Mouse (Mus musculus) midbrain, embryonic 16.5 days (tissue): ENCODE data around the gene Alk. TPM values are rescaled to one million over a fixed set of nuclear protein-coding genes. Genes with fewer than 3 reads are reported as not detected.
"Not testable (repeated sequence)": the region's sequence is repeated elsewhere in the genome, so short reads cannot be mapped to it uniquely, and the experiment has no call there.

Experiments used
- ATAC-seq: fragments of 200-750 bp; cut with Nextera tagmentation; 2 replicates; pipeline ENCODE4 v1.8.0; 2017; ENCODE audit warnings: moderate TSS enrichment
- H3K27ac ChIP-seq: fragments of 300-500 bp; sonication (generic); 2 replicates; pipeline ENCODE4 v1.5.1; 2014; ENCODE audit warnings: mild to moderate bottlenecking, low read length, mixed read lengths
- H3K27me3 ChIP-seq: fragments of 300-500 bp; sonication (generic); 2 replicates; pipeline ENCODE4 v1.6.1; 2014; ENCODE audit warnings: low read depth, low read length, mixed read lengths; ENCODE audit not compliant: control insufficient read depth, insufficient read depth
- H3K36me3 ChIP-seq: fragments of 300-500 bp; sonication (generic); 2 replicates; pipeline ENCODE4 v1.6.1; 2014; ENCODE audit warnings: mild to moderate bottlenecking, low read length, moderate library complexity, mixed read lengths; ENCODE audit not compliant: control insufficient read depth, insufficient read depth
- H3K4me1 ChIP-seq: fragments of 300-500 bp; sonication (generic); 2 replicates; pipeline ENCODE4 v1.6.1; 2014; ENCODE audit warnings: mild to moderate bottlenecking, low read length, mixed read lengths; ENCODE audit not compliant: control insufficient read depth, insufficient read depth
- H3K4me2 ChIP-seq: fragments of 300-500 bp; sonication (generic); 2 replicates; pipeline ENCODE4 v1.6.1; 2014; ENCODE audit warnings: mild to moderate bottlenecking, low read length, mixed read lengths
- H3K4me3 ChIP-seq: fragments of 300-500 bp; sonication (generic); 2 replicates; pipeline ENCODE4 v1.5.1; 2014; ENCODE audit warnings: low read depth, mild to moderate bottlenecking, low read length, moderate library complexity, mixed read lengths
- H3K9ac ChIP-seq: fragments of 300-500 bp; sonication (generic); 2 replicates; pipeline ENCODE4 v1.6.1; 2014; ENCODE audit warnings: low read depth, low read length, mixed read lengths
- H3K9me3 ChIP-seq: fragments of 300-500 bp; sonication (generic); replicated peaks from 2 replicates; pipeline ENCODE4 v1.6.1; 2014; ENCODE audit warnings: mild to moderate bottlenecking, low read length, mixed read lengths; ENCODE audit not compliant: control insufficient read depth, poor library complexity, severe bottlenecking
- WGBS: fragments of 180-500 bp; shearing (Covaris S2); extraction: QIAGEN DNeasy Blood & Tissue Kit; methylation state at CpG from one replicate; pipeline ENCODE4 v1.1.7; 2014; 5-methylcytosine and 5-hydroxymethylcytosine counted together
- polyA plus RNA-seq: library from polyadenylated mRNA; unstranded; fragments of >200 nt; fragmentation: Nextera tagmentation; extraction: Ambion mirVana; gene quantifications from 2 replicates; pipeline ENCODE4 v1.2.1, GENCODE M21; 2015

The Alk gene
- polyA plus RNA-seq, 1 experiment from 2014 or later: 7.6 TPM

DNA sequence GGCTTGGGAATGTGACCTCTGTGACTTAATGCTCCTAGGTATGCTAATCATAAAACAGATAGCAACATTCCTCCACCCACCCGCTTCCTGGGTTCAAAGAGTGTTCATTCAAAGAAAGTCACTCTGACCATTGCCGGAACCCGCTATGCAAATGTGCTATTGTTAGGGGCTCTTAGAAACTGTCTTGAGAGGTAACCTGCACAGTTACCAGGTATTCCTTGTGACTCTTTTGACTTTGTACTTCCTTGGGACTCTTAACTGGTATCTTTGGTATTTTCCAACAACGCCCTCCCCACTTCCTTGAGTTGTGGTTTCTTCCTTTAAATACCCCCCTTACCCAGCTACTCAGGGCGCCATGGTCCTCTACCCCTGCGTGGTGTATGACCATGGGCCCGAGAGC lies 125.2 kb downstream of the Alk start:
- 94% methylated on average over 7 of the region's 7 CpGs for WGBS

DNA sequence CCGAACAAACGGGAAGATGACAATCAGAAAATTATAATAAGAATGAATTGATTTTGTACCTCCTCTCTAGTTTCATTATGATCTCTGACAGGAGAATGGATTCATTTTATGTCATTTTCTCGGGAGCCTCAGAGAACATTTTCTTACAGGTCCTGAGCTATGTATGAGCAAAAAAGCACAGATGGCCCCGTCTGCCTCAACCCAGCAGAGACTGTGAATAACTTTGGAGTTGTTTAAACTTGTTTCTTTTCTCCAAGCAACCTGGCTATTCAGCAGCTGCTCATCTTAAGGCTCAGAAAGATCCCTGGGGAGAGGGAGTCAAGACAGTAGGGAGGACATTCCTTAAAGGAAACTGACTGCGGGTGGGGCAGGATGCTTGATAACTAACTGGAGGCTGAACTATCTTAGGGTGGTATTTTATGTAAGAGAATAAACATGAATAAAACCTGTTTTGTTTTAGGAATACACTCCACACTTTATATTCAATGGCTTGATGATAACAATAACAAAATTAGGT lies 126.5 kb downstream of the Alk start:
- 37% methylated on average over 5 of the region's 5 CpGs for WGBS
- H3K9me3 ChIP-seq: no peaks in the 10 kb centered on the region
- H3K27ac ChIP-seq: no peak overlapping the region
- H3K9ac ChIP-seq: no peak overlapping the region
- no peak for ATAC-seq
- no peaks in the 10 kb centered on the region for H3K27me3 ChIP-seq
- no peak overlapping the region for H3K4me3 ChIP-seq
- peaks cover 3% of the 10 kb centered on the region for H3K4me1 ChIP-seq
- H3K36me3 ChIP-seq: no peaks in the 10 kb centered on the region
- no peak overlapping the region for H3K4me2 ChIP-seq

More for the DNA sequence above, 125.2 kb downstream of the Alk start:
- H3K27me3 ChIP-seq, H3K4me3 ChIP-seq, H3K36me3 ChIP-seq, H3K9ac ChIP-seq, H3K27ac ChIP-seq, H3K9me3 ChIP-seq, H3K4me2 ChIP-seq, ATAC-seq, H3K4me1 ChIP-seq: not testable (repeated sequence)

DNA sequence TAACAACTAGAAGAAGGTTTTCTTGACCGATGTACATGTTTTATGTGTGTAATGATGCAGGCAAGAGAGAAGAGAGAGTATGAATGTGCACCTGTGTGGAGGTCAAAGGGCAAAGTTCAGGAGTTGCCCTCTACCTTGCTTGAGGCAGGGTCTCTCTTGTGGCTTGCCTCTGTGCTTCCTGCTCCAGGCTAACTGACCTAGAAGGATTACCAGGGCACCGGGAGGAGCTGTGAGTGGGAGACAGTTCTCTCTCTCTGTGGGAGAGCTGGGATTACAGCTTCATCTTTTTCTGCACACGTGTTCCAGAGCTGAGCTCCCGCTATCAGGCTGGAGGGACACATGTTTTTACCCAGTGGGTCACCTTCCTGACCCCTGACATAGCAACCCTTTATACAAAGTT lies 127.5 kb downstream of the Alk start:
- Histone ChIP-seq H3K4me1 (peaks cover 3% of the 10 kb centered on the region), H3K4me2 (no peak overlapping the region), H3K27me3 (no peaks in the 10 kb centered on the region), H3K9me3 (no peaks in the 10 kb centered on the region), H3K27ac (no peak overlapping the region), H3K9ac (no peak overlapping the region), H3K4me3 (no peak overlapping the region), H3K36me3 (no peaks in the 10 kb centered on the region)
- 37% methylated on average over 4 of the region's 4 CpGs for WGBS
- no peak for ATAC-seq

DNA sequence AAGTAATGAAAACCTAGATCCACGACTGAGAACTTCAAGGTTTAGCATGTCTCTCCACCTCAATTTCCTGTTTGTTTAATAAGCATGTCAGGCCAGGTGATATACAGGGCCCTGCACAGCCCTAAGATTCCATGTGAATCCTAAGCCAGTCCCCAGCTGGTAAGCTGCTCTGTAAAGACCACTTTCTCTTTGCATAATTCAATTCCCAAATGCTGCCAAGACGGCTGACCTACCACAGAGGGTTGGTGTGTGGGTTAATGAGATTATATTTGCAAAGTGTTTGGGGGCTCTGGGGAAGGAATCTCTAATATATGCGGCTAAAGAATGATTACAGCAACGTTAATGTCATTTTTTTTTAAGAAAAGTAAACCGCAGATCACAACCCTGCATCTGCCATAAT lies 130.3 kb downstream of the Alk start:
- Histone ChIP-seq H3K9ac (no peak overlapping the region), H3K4me3 (no peak overlapping the region), H3K27me3 (no peaks in the 10 kb centered on the region), H3K27ac (no peak overlapping the region), H3K9me3 (no peaks in the 10 kb centered on the region), H3K4me2 (no peak overlapping the region), H3K4me1 (peaks cover 3% of the 10 kb centered on the region), H3K36me3 (no peaks in the 10 kb centered on the region)
- ATAC-seq: no peak
- WGBS: 29% methylated on average over 5 of the region's 5 CpGs

DNA sequence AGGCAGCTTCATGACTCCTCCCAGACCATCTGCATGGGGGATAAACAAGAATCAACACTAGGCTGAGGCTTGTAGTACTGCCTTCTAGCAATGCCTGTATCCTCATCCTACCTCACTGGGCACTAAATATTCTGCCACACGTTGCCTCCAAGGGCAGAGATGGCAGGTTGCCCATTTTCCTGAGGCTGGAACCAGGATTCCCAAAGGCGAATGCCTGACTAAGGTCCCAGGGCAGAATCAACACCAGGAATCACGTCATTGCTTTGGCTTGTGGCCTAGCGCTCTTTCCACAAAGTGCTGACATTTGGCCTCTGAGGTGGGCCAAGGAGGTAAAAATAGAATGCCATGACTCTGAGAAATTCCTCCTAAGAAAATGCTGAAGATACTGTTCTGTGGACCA lies 155.9 kb downstream of the Alk start:
- Histone ChIP-seq H3K27ac (no peak overlapping the region), H3K27me3 (no peaks in the 10 kb centered on the region), H3K9me3 (no peaks in the 10 kb centered on the region), H3K36me3 (no peaks in the 10 kb centered on the region), H3K4me2 (no peak overlapping the region), H3K9ac (no peak overlapping the region), H3K4me1 (no peaks in the 10 kb centered on the region), H3K4me3 (no peak overlapping the region)
- 80% methylated on average over 4 of the region's 4 CpGs for WGBS
- ATAC-seq: no peak

DNA sequence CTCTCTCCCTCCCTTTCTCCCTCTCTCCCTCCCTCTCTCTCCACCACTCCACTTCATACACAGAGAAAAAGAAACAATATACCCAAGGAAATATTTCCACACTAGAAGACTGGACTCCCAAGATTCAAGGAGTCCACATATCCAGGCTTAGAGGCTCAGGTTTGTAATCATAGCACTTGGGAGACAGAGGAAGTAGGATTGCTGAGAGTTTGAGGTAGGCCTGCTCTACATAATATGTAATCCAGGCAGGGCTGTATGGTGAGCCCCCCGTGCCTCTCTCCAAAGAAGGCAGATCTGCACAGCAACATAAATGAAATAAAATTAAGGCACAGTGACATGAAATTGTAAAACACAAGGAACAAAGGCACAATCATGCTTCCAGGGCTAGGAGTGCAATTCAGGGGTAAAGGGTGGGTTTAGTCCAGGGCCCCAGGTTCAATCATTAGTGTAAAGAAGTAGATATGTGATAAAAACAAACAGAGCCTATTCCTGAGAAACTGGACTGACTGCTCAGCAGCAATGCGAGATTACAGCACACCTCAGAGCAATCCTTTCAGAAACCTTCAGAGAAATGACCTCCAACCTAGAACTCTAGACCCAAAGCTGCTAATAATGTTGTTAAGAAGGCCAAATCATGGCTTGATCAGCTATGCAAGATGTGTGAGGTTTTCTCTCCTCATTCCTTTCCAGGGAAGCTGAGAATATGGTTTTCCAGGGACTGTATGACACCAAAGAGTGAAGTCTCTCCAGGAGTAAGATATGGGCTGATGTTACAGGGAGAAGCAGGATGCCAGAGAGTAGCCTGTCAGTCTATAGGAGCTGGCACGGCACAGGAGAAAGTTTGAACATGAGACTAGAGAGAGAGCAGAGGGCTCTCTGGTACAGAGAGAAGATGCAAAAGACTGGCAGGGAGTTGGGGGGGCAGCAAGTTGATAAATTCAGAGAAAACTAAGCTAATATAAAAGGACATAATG lies 158.9 kb downstream of the Alk start:
- H3K4me2 ChIP-seq: no peak overlapping the region
- no peak overlapping the region for H3K4me3 ChIP-seq
- H3K9me3 ChIP-seq: no peaks in the 10 kb centered on the region
- no peaks in the 10 kb centered on the region for H3K27me3 ChIP-seq
- no peak overlapping the region for H3K9ac ChIP-seq
- H3K27ac ChIP-seq: no peak overlapping the region
- 68% methylated on average over 3 of the region's 3 CpGs for WGBS
- H3K4me1 ChIP-seq: no peaks in the 10 kb centered on the region
- ATAC-seq: no peak
- H3K36me3 ChIP-seq: no peaks in the 10 kb centered on the region

DNA sequence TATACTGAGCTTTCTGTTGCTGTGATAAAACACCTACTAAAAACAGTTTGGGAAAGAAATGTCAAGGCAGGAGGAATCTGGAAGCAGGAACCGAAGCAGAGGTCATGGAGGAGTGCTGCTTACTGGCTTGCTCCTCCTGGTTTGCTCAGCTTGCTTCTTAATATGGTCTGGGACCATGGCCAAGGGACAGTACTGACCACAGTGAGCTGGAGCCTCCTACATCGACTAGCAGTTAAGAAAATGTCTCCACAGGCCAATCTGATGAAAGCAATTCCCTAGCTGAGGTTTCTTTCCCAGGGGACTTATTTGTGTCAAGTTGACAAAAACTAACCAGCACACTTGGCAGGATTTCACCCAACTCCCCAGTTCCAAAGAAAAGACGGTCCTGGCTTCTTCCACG lies 187.0 kb downstream of the Alk start:
- no peak overlapping the region for H3K4me3 ChIP-seq
- H3K9ac ChIP-seq: no peak overlapping the region
- no peak overlapping the region for H3K4me2 ChIP-seq
- no peaks in the 10 kb centered on the region for H3K36me3 ChIP-seq
- H3K27me3 ChIP-seq: no peaks in the 10 kb centered on the region
- 84% methylated on average over 4 of the region's 4 CpGs for WGBS
- no peak overlapping the region for H3K27ac ChIP-seq
- no peak for ATAC-seq
- H3K9me3 ChIP-seq: no peaks in the 10 kb centered on the region
- H3K4me1 ChIP-seq: no peaks in the 10 kb centered on the region

DNA sequence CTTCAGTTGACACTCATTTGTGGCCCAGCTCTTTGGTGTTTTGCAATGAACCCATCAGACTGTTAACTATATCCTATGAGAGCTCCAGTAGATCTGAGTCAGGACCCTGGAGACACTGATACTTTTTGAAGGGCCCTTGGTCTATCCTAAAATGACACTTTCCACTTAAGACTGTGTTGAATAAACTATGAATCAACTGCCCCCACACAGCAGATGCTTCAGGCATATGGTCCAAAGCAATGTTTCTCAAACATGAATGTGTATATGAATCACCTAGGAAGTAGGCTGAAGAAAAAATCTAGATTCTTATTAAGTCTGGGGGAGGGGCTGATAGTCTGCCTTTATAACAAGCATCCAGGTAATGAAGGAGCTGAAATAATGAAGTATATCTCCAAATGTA lies 189.8 kb downstream of the Alk start:
- H3K4me2 ChIP-seq: no peak overlapping the region
- no peak for ATAC-seq
- H3K27me3 ChIP-seq: no peaks in the 10 kb centered on the region
- no peaks in the 10 kb centered on the region for H3K9me3 ChIP-seq
- no peak overlapping the region for H3K9ac ChIP-seq
- H3K27ac ChIP-seq: no peak overlapping the region
- H3K4me3 ChIP-seq: no peak overlapping the region
- H3K36me3 ChIP-seq: no peaks in the 10 kb centered on the region
- no peaks in the 10 kb centered on the region for H3K4me1 ChIP-seq

DNA sequence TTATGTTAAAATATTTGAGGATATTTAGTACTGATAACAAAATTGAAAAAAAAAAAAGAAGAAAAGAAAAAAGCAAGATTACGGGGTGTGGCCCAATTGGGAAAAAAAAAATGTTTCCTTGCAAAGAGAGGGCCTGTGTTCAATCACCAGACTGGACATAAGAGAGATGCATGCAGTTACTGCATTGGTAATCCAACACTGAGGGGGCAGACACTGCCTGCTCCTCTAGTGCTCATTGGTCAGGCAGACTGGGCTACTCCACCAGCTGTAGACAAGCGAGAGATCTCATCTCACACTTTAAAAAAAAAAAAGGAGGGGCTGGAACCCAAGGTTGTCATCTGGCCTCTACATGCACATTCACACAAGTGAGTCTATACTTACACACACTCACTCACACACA lies 199.6 kb downstream of the Alk start:
- ATAC-seq: no peak
- no peak overlapping the region for H3K27ac ChIP-seq
- H3K9ac ChIP-seq: no peak overlapping the region
- H3K27me3 ChIP-seq: no peaks in the 10 kb centered on the region
- no peaks in the 10 kb centered on the region for H3K9me3 ChIP-seq
- WGBS: 90% methylated on average over 2 of the region's 2 CpGs
- H3K4me3 ChIP-seq: no peak overlapping the region
- no peaks in the 10 kb centered on the region for H3K4me1 ChIP-seq
- no peaks in the 10 kb centered on the region for H3K36me3 ChIP-seq
- no peak overlapping the region for H3K4me2 ChIP-seq
